Mouse (Mus musculus): ENCODE measurements around the gene Golga5.

Golga5 gene

DNA sequence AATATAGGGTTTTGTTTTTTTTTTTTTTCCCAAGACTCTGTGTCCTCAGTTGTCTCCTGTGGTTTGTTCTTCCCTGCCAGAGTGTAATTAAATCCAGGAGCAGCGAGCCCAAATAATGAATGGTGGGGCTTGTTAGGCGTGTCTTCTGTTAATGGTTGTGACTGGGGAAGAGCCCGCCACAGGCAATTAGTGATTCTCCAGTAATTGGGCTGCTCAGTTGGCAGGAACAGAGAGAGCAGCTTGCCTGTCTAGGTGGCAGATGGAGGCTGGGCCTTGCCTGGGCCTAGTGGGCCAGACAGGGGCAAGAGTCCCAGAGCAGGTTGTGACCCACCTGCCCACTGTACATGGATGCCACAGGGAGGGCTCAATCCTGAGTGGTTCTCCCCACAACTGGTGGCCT is 42.4 kb downstream of the Golga5 start:
- no peak for DNase-seq (ENCODE audit: low read depth, low spot score)

DNA sequence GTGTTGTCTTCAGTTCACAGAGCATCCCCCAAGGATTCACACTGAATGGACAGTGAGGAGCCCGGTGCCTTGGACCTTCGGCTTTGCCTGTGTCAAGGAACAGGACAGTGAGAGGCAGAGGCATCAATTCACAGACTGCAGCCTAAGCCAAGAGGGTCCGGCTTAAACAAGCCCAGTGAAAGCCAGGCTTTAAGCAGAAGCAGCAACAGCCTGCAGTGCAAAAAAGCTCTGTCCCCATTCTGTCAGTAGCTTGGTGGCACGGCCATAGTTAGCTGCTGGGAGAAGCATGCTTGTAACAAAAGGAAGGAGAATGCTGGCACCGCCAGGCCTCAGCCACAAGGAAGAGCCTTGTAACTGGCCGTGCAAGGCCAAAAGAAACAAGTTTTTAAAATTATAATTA is 45.2 kb downstream of the Golga5 start:
- DNase-seq (ENCODE audit: low read depth, low spot score) = no peak

DNA sequence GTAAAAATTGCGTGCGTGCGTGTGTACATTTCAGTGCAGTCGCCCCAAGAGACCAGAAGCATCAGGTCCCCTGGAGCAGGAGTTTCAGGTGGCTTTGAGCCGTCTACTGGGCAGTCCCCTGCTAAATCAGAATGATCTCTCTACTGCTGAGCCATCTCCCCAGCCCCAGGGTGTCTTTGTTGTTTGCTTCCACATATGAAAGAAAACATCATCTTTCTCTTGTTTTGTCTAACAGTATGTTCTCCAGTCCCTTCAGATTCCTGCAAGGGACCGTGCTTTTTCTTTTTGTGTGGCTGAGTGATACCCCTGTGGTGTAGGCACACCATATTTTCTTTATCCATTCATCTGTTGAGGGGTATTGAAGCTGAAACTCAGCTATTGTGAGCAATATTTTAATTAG is 45.8 kb downstream of the Golga5 start:
- peak; percentile 79 for DNase-seq (ENCODE audit: low read depth, low spot score)

DNA sequence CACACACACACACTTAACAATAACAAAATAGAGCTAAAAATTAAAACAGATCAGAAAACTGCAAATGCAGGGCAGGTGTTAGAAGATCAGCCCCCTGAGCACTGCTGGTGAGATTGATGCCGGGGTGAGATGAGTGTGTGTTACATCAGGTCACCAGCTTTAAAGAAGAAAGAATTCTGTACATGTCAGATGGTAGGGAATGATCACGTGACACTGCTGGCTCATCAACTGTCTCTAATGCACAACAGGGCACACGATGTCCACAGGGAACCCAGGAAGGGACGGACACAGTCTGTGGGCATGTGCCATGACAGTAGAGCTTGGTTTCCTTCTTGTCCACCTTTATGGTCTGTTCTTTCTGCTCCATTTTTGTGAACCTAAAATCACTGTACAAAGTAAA is 47.2 kb downstream of the Golga5 start:
- no peak for DNase-seq (ENCODE audit: low read depth, low spot score)

DNA sequence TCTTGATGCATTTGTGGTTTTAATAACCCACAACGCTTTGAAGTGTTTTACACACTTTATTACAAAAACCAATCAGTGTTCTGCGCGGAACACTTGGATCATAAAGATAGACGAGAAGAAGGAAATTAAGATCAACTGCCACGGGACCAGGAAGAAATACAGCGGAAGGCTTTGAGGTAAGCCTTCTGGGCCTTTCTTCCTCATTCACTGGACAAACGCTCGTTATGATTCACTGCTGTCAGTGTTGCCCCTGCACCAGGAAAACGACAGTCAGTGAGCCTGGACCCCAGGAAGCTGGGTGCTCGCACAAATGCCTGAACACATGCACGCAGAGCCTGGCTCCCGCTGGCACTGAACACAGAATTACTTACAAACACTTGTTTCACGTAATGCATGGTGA is 48.7 kb downstream of the Golga5 start:
- DNase-seq (ENCODE audit: low read depth, low spot score) = no peak

DNA sequence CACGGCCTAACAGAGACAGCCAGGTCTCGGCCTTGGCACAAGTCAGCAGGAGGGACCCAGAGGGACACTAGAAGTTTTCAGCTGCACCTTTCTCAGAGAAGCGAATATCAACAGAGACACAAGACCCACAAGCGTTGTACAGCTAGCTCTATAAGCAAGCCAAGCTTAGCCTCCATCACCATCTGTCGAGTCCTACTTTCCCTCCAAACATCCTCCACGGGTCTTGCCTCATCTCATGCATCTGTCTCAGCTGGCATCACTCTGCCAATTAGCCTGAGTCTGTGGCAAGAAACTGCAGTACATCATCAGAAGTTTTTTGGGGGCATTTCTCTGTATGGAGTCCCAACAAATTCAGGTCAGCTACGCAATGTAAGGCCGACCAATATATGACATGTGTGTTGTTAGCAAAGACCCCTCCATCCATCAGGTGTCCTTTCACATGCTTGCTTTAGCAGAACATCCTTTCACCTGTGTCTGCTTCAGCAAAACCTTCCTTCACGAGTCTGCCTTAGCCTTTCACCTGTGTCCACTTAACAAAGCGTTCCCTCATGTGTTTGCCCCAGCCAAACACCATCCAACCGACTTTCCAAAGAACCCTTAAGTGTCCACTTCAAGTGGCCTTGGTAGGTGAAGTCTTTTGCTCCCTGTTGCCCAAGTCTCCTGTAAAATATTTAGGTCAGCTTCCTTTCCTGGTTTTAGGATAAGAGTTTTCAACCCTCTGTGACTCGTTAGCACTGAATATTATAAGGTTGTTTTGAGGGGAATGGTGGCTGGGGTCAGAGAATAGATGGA is 51.2 kb downstream of the Golga5 start:
- DNase-seq (ENCODE audit: low read depth, low spot score) = no peak

DNA sequence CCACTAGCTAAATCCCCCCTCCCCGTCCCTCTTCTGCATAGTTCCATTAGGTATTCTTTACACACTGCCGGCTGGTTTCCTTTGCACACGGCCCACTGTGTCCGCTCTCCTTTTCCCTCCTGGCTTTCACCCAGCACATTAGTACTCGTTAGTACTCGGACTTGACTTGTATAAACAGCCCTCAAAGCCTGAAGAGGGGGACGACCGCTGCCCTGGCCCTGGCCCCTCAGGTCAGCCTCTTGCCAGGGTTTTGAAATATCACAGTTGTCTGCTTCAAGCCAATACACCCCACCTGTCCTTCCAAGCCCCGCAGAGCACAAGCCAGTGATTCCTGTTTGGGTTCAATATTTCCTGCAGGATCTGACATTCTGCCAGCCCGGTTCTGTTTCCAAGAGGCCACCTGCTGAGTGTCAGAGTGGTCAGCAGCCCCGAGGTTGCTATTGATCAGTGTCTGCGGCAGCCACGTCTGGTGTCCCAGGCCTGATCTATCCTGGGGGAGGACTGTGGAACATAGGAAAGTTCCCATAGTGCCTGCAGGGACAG is 52.9 kb downstream of the Golga5 start:
- DNase-seq (ENCODE audit: low read depth, low spot score) = no peak

DNA sequence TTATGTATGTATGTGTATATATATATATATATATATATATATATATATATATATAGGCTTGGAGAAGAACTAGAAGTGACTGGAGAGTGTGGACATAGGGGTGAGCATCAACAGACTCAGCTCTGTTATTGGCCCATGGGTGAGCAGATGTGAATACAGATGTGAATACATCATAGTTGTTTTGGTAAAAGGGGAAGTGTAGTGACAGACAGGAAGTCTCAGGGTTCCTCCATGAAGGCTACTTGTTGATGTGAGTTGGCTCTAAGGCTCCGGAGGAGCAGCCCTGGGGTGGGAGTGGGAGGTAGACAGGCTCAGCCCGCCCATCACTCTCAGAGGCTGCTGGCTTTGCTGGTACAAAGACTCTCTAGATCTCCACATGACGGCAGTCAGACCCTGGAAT is 55.3 kb downstream of the Golga5 start:
- no peak for DNase-seq (ENCODE audit: low read depth, low spot score)

DNA sequence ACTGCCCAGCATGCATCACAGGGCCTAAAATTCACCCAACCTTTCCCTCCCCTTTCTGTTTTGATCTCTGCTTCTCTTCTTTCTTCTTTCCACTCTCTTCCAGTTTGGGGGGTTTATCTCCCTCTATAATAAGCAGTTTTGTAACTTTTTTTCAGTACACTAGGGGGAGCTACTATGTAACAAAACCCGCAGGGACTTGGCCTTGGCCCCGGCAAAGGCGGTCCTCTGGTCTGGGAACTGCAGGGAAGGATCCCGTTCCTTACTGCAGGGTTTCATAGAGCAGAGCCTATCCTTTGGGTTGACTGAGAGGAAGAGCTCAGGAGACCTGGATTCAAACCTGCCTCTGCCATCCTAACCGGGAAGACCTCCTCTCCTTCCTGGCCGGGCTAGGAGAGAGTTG is 55.8 kb downstream of the Golga5 start:
- DNase-seq (ENCODE audit: low read depth, low spot score) = peak; percentile 80

DNA sequence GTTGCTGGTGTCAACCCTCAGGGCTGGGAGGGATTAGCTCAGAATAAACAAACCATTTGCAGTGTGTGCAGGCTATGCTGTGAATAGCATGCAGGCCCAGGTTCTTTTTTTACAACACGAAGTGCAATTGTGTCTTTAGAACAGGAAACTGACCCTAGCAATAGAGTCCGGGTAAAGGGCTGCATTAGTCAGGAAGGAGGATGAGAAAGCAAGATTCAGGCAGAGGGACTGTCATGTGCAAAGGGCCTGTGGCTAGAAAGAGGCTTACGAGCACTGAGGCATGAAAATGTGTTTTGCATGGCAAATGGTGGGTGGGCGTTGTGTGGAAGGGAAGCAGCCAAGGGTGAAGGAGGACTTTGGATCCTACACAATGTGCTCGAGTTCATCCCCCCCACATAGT is 59.1 kb downstream of the Golga5 start:
- DNase-seq (ENCODE audit: low read depth, low spot score) = no peak

DNA sequence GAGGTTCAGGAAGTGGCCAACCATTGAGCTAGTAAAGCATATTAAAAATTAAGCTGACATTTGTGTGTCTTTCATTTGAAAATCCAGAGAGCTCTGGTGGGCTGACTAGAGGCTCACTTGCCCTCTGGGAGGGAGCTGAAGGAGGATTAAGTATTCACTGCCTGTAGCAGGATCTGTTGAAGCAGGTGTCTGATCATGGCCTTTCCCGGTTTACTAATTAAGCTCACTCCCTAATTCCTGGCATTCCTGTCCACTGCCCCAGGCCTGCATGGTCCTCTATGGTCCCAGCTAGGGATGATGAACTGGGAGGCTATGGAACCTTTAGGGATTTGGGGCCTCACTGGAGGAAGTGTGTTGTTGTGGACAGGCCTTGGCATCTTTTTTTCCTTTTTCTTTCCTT is 66.9 kb downstream of the Golga5 start:
- DNase-seq (ENCODE audit: low read depth, low spot score) = peak; percentile 50

DNA sequence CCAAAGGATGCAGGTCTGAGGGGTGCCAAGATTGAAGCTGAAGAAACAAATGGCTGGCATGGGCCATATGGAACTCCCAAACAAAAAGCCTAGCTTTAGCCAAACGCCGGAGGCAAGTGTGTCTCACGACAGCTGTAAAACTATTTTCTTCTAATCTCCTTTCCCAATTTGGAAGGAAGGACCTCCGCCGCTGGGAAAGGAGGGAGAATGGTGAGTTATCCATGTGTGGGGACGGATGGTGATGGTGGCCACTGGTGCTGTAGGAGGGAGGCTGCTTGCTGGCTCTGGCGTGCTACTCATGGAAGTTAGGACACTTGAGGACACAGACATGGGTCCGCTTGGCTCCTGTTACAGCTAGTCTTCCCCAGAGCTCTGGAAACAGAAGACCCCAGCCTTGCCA is 71.3 kb downstream of the Golga5 start:
- DNase-seq (ENCODE audit: low read depth, low spot score) = no peak

DNA sequence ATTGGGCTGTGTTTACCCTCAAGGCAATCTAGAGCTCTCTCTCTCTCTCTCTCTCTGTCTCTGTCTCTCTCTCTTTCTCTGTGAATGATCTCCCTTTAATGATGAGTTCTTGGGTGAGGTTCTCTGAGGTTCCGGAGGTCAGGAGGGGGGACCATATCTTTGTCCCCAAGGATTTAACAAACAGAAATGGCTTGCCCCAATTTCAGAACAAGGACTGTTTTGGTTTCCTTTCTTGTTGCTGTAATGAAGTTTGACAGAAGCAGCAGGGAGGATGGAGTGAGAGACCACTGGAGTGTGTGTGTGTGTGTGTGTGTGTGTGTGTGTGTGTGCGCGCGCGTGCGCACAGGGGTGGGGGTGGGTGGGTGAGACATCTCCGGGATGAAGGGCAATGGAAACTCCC is 72.2 kb downstream of the Golga5 start:
- DNase-seq (ENCODE audit: low read depth, low spot score) = no peak

DNA sequence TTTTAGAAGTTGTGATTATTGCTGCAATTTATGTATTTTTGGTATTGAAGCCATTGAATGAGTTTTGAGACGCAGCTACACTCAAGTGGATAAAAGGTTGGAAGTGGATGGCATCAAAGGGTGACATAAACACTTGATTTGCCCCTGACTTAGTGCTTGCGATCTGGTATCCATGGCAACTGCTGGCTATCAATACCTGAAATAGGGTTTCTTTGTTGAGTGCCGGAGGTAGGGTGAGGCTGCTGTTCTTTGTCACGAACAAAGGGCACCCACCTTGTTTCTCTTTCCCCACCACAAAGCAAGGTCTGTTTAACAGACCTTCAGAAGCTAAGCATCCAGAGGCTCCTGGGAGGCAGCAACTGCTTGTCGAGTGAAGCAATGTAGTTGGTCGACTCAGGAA is 76.2 kb downstream of the Golga5 start:
- peak; percentile 88 for DNase-seq (ENCODE audit: low read depth, low spot score)
